Mouse (Mus musculus) testis, adult 2 months (tissue): ENCODE data around the gene Ccdc162.

Experiments used
- CTCF ChIP-seq: fragments of 200-500 bp; IDR thresholded peaks from 2 replicates; pipeline ENCODE4 v1.5.1; 2012; ENCODE audit warnings: low read depth, mild to moderate bottlenecking, inconsistent platforms, low read length, moderate library complexity; ENCODE audit not compliant: control insufficient read depth, insufficient read depth, insufficient replicate concordance
- POLR2A ChIP-seq: fragments of 200-500 bp; IDR thresholded peaks from 2 replicates; pipeline ENCODE4 v1.6.1; 2012; ENCODE audit warnings: low read depth, mild to moderate bottlenecking, inconsistent platforms, low read length, moderate library complexity; ENCODE audit not compliant: control insufficient read depth

DNA sequence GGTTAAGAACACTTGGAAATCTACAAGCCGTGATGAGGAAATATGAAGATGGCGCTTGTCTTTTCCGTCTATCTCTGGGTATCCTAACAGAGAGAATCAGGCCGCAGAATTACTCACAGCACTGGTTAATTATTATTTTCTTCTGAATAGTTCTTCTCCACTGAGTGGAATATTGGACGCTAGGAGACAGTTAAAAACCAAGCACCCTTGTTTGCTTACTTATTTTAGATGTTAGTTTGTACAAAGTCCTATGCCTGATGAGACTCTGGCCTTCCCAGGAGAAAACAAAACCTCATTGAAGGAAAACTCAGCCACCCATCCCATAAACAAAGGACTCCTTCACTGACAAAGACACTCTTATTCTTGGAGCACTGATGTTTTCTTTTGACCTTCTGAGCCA lies 104.5 kb downstream of the Ccdc162 start:
- TF ChIP-seq POLR2A = no peak
- no peak for TF ChIP-seq CTCF
